Mouse (Mus musculus) brain, embryonic 14.5 days (tissue): ENCODE data around the gene Hbp1.

Experiments used
- CTCF ChIP-seq: fragments of 200-500 bp; IDR thresholded peaks from 2 replicates; pipeline ENCODE4 v1.5.1; 2012; ENCODE audit warnings: inconsistent platforms, mild to moderate bottlenecking, moderate library complexity, borderline replicate concordance; ENCODE audit not compliant: insufficient read depth, insufficient read length; ENCODE audit errors: extremely low read depth
- POLR2A ChIP-seq: fragments of 200-500 bp; IDR thresholded peaks from 2 replicates; pipeline ENCODE4 v1.6.1; 2012; ENCODE audit warnings: mild to moderate bottlenecking, inconsistent platforms, borderline replicate concordance; ENCODE audit not compliant: poor library complexity, insufficient read depth, insufficient read length, severe bottlenecking; ENCODE audit errors: extremely low read depth

- TF ChIP-seq POLR2A (no peak), CTCF (no peak)
Measured at GRCm38 (mm10) chr12:31928498-31928897, 21.8 kb downstream of the Hbp1 start.
